Mouse (Mus musculus) inflammation-experienced regulatory T-cells, adult 6 months (primary cell): Measurements from ENCODE around the gene Lyst. TPM values are rescaled to one million over a fixed set of nuclear protein-coding genes. Genes with fewer than 3 reads are reported as not detected.
"Not testable (repeated sequence)": the region's sequence is repeated elsewhere in the genome, so short reads cannot be mapped to it uniquely, and the experiment has no call there.

Experiments
- ATAC-seq: one replicate; pipeline ENCODE4 v1.8.0; 2017
- polyA plus RNA-seq, 3 experiments: library from polyadenylated mRNA; unstranded; fragments of 100-300 nt; shearing (Covaris generic); gene quantifications; one replicate each; pipeline ENCODE4 v1.2.1; 2017

The Lyst gene
- polyA plus RNA-seq, 3 experiments from 2014 or later: 13.9 to 18.7 (median 14.4) TPM

DNA sequence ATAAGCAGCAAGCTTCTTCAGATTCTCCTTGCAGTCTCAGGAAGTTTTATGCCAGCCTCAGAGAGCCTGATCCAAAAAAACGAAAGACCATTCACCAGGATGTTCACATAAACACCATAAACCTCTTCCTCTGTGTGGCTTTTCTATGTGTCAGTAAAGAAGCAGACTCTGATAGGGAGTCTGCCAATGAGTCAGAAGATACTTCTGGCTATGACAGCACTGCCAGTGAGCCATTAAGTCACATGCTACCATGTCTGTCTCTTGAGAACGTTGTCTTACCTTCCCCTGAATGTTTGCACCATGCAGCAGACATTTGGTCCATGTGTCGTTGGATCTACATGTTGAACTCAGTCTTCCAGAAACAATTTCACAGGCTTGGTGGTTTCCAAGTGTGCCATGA, 47.4 kb downstream of the Lyst start:
- no peak for ATAC-seq

GRCm38 (mm10) chr13:13637981-13638380, 47.8 kb downstream of the Lyst start:
- ATAC-seq: no peak

DNA sequence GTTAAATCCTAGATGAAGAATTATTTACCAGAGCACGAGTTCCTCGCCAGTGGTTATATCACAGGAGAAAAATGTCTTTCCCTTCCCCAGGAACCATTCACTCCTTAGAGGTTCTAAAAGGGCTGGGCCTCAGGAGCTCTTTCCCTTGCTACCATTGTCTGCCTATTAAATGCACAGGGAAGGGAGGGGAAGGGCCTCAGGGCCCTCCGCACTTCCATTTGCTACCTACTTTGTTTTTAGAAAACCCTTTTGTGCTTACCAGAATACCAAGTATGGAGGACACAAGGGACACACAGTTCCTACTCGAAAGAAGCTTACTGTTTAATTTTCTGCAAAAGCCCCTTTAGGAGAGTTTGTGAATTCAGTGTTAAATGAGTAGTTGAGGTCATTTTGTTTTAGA, 48.5 kb downstream of the Lyst start:
- ATAC-seq: no peak

GRCm38 (mm10) chr13:13647296-13647695, 57.1 kb downstream of the Lyst start:
- ATAC-seq: no peak

- no peak for ATAC-seq
These were observed 65.3 kb downstream of the Lyst start for GRCm38 (mm10) chr13:13655453-13655852.

GRCm38 (mm10) chr13:13666103-13666502, 75.9 kb downstream of the Lyst start:
- ATAC-seq: not testable (repeated sequence)

DNA sequence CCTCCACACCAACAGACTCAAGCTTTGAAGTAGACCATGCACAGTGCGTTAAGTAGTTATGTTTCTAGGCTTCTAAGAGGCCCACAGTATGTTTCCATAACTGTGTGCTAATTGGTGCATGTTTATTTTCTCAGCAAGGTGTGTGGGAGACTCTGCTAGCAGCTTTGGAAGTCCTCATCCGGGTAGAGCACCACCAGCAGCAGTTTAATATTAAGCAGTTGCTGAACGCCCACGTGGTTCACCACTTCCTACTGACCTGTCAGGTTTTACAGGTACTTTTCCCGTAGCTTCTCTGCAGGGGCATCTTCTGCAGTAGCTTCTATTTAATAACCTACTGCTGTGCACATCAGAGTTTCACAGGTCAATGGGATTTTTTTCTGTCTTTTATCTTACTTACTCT, 80.5 kb downstream of the Lyst start:
- peak; percentile 82 for ATAC-seq

- no peak for ATAC-seq
These were observed 81.6 kb downstream of the Lyst start for GRCm38 (mm10) chr13:13671585-13672328.

GRCm38 (mm10) chr13:13674669-13675343, 84.6 kb downstream of the Lyst start:
- ATAC-seq: no peak

- no peak for ATAC-seq
These were observed 87.7 kb downstream of the Lyst start for GRCm38 (mm10) chr13:13677871-13678270.

GRCm38 (mm10) chr13:13681642-13682041, 91.4 kb downstream of the Lyst start:
- no peak for ATAC-seq

GRCm38 (mm10) chr13:13703476-13703875, 113.3 kb downstream of the Lyst start:
- ATAC-seq: no peak

GRCm38 (mm10) chr13:13721435-13721834, 131.2 kb downstream of the Lyst start:
- not testable (repeated sequence) for ATAC-seq

DNA sequence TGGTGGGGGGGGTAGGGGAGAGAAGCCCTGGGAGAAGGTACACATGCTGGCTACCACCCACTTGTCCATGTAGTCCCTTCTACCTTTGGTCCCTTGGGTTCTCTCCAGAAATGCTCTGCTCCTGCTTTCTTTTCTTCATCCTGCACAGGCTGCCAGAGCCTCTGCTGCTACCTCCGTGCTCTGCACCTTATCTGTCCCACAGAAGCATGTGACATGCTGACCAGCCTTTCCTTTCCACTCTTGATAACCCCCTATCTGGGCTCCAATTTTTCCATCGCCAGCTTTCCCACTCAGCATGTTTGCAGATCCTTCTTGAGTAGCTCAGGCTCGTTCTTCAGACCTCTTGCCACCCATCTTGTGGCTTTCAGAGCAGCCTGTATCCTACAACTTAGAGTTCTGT, 133.1 kb downstream of the Lyst start:
- ATAC-seq: no peak

GRCm38 (mm10) chr13:13723786-13724185, 133.6 kb downstream of the Lyst start:
- ATAC-seq: no peak

DNA sequence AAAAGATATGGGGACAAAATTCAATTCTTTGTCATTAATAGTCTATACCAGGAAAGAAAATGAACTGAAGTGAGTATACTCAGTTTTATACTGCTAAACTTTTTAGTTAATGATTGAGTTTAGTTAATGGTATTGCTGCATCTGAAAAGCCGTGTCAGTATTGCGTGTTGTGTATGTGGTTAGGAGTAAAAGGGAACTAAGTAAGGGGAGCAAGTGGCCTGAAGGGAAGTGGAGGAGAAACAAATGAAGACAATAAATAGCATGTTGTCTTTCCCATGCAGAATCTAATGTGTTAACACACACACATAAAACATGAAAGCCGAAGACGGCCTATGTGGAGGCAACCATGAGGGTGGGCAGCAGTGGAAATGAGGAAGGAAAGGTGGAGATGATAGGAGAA, 149.0 kb downstream of the Lyst start:
- ATAC-seq: no peak

GRCm38 (mm10) chr13:13745911-13746310, 155.7 kb downstream of the Lyst start:
- ATAC-seq: no peak

DNA sequence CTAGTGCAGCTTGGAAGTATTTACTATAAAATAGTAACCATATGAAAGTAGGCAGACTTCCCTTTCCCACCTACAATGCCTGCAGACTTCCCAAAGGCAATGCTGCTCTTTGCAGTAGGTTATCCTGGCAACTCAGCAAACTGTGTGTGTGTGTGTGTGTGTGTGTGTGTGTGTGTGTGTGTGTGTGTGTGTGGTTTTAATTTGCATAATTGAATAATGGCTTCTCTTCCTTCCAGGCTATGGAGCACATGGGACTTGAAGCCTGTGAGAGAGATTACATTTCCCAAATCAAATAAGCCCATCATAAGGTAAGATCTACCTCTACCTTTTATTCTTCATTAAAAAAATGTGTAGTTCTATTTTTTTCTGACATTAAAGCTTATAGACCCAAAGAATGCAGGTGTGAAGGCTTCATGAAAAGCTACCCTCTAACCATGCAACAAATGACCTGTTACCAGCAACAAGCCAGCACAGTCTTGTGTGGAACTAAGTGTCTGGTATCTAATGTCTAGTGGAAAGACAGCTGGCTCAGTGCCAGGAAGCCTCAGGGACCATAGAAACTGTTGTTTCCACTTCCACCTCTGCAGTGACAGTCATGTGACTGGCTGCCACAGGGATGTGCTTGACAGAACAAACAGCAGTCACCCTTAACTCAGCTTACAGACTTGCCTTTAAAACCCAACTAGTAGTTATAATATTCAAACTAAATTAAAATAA, 185.7 kb downstream of the Lyst start:
- no peak for ATAC-seq

DNA sequence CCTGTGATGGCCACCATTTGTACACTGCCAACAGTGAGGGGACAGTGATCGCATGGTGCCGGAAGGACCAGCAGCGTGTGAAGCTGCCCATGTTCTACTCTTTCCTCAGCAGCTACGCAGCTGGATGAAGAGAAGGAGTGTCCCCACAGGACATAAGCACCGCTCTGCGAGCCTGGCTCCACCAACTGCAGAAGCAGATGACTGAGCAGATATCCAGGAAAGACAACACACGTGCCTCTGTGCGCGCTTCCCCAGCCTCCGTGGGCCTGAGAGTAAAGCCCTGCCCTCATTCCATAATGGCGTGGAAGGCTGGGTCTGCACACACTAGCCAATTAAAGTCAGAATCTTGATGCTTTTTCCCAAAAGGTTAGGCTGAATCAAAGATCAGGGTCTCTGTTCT, 186.9 kb downstream of the Lyst start:
- ATAC-seq: no peak

- no peak for ATAC-seq
These were observed 187.5 kb downstream of the Lyst start for GRCm38 (mm10) chr13:13777696-13778095.

DNA sequence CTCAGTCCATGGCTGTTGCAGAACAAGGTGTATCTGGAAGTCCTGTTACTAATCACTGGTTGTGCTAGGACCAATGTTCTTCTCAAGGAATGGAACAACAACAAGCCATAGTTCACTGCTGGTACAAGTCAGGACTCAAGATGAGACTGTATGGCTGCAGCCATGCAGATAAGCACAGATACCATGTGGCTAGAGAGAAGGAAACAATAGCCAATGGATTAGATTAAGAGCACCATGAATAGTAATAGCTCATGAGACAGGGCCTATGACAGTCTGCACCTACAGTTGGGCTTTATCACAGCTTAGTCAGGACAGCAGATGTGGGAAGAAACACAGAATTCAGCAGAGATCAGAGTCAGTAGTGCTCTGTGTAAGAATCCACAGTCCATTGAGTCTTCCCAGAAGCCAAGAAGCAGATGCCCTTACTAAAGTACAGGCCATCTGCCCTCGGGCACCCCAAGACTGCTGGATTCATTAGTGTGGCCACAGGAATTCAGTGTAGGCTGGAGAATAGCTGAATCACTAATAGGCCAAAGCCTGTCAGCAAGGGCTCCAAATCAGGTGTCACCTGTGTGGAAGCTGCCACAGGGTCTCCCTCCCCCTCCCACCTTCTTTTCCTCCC, 188.8 kb downstream of the Lyst start:
- no peak for ATAC-seq

- no peak for ATAC-seq
These were observed 190.1 kb downstream of the Lyst start for GRCm38 (mm10) chr13:13780271-13780670.

- no peak for ATAC-seq
These were observed 190.8 kb downstream of the Lyst start for GRCm38 (mm10) chr13:13781026-13781425.
